Mouse (Mus musculus): ENCODE data around the gene Cep164.

DNA sequence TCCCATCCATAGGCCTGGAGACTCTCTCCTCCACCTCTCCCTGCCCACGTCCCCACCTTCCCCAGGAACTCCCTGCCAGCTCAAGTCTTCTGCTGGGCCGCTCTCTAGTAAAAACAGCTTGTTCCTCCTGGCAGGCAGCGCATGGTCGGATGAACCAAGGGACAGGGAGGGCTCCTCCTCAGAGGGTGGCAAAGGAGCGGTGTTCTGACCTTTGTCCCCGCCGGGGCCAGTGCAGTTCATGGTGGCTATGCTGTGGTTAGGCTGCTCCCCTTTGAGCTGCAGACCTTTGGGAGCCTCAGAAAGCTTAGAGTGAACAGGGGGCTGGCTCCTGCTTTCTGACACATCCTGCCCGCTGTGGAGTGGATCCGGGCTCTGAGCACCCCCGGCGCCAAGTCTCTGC lies 21.6 kb downstream of the Cep164 start:
- TF ChIP-seq CTCF (conservative IDR thresholded peaks at IDR 0.05; ENCODE audit: low read length), result no peak
- TF ChIP-seq NANOG (IDR thresholded peaks at IDR 0.05; ENCODE audit: borderline replicate concordance, low read length), result no peak
- TF ChIP-seq POU5F1 (IDR thresholded peaks at IDR 0.05; ENCODE audit: borderline replicate concordance, low read length), result no peak
